Mouse (Mus musculus): ENCODE data around the gene Spg20. TPM values are rescaled to one million over a fixed set of nuclear protein-coding genes. Genes with fewer than 3 reads are reported as not detected.

Spg20 gene
- 3.6 and 3.7 TPM in 2 replicates for total RNA-seq (2023)

GRCm38 (mm10) chr3:55111935-55112709 lies at the start of gene Spg20:
Spg20 (plus strand) TSS chr3:55112108.

GRCm38 (mm10) chr3:55137039-55137438 lies 25.1 kb downstream of the Spg20 start, which contains the start of gene Ccdc169:
Ccdc169 (plus strand) TSS chr3:55137339.

GRCm38 (mm10) chr3:55181766-55182165 lies 69.9 kb downstream of the Spg20 start, which contains the start of gene Sohlh2:
Sohlh2 (plus strand) TSS chr3:55182028.

Other genes starting within 250 kb of the Spg20 start
- not detected in 2 replicates for gene Sertm1, start 196.2 kb upstream of the Spg20 start, total RNA-seq (2023)
- 0.76 TPM in 1 of 2 replicates, not detected in the other for gene Ccna1, start 56.6 kb upstream of the Spg20 start, total RNA-seq (2023)
- gene Ccdc169, start 25.2 kb downstream of the Spg20 start, total RNA-seq (2023): not detected in 2 replicates
- not detected in 2 replicates for gene Sohlh2, start 69.9 kb downstream of the Spg20 start, total RNA-seq (2023)
- gene Dclk1, start 130.3 kb downstream of the Spg20 start, total RNA-seq (2023): not detected in 2 replicates